Comparison of ENCODE assay signal across 8 mouse cellular contexts in genomic region chr4:62965497-62966302, GRCm38 (mm10). TPM values are rescaled to one million over a fixed set of nuclear protein-coding genes. Genes with fewer than 3 reads are reported as not detected.
A peak's percentile ranks its signal among the peaks of the same experiment; 100 is the strongest.
DNase-seq lines count a peak whose midpoint lies in the region; ATAC-seq and TF ChIP-seq lines count a peak whose summit lies in the region.

Gene Zfp618, plus strand, starts transcription at chr4:62965573.

- TF ChIP-seq POLR2A in embryonic fibroblast, embryonic 13.5 days (IDR thresholded peaks at IDR 0.05; ENCODE audit: low read depth, low read length): peak; percentile 10; the same call in 1 of the 2 replicates

- no peak within 1 kb of the TSS for H3K27ac ChIP-seq in embryonic fibroblast, embryonic 13.5 days (ENCODE audit: insufficient read depth, low read length)
- H3K27ac ChIP-seq in hindbrain, postnatal 0 days: peak within 1 kb of the TSS; percentile 82

- no peaks in the 10 kb centered on the region for H3K9me3 ChIP-seq in megakaryocyte, embryonic 14.5 days
- H3K9me3 ChIP-seq in hindbrain, postnatal 0 days (ENCODE audit: low read length): no peaks in the 10 kb centered on the region

- ATAC-seq in megakaryocyte, adult 5-6 weeks (ENCODE audit: poor library complexity, severe bottlenecking): no peak
- peak; percentile 80 for ATAC-seq in hindbrain, postnatal 0 days

- H3K4me1 ChIP-seq in megakaryocyte, embryonic 14.5 days: no peaks in the 10 kb centered on the region; the same call in 1 of the 2 replicates
- H3K4me1 ChIP-seq in embryonic fibroblast, embryonic 13.5 days (ENCODE audit: control insufficient read depth, insufficient read depth, low read length): peaks cover 5% of the 10 kb centered on the region
- H3K4me1 ChIP-seq in hindbrain, postnatal 0 days (ENCODE audit: insufficient read depth, low read length): no peaks in the 10 kb centered on the region

- 0% methylated on average over 21 of the region's 86 CpGs for WGBS in hindbrain, postnatal 0 days

- peaks cover 49% of the 10 kb centered on the region for H3K27me3 ChIP-seq in megakaryocyte, embryonic 14.5 days (replicated peaks)
- no peaks in the 10 kb centered on the region for H3K27me3 ChIP-seq in hindbrain, postnatal 0 days (ENCODE audit: insufficient read depth, low read length)

- no peak for TF ChIP-seq CTCF in embryonic fibroblast, embryonic 13.5 days (IDR thresholded peaks at IDR 0.05; ENCODE audit: borderline replicate concordance, insufficient read depth, low read length)
- no peak for TF ChIP-seq CTCF in hindbrain, postnatal 0 days (IDR thresholded peaks at IDR 0.05; ENCODE audit: low read depth)

- no peaks in the 10 kb centered on the region for H3K36me3 ChIP-seq in megakaryocyte, embryonic 14.5 days (replicated peaks; ENCODE audit: low read length)
- no peaks in the 10 kb centered on the region for H3K36me3 ChIP-seq in hindbrain, postnatal 0 days (ENCODE audit: insufficient read depth, low read length)

- DNase-seq in brain, adult 2 months (ENCODE audit: low read depth, low spot score): peak; percentile 25
- DNase-seq in hindbrain, postnatal 0 days (ENCODE audit: low spot score): peak; percentile 62
- peak; percentile 30 for DNase-seq in lung, postnatal 10 days
- peak; percentile 51 for DNase-seq in thymus, postnatal 4 days
- DNase-seq in ovary, adult 18-20 months (ENCODE audit: low spot score): no peak

- peak within 1 kb of the TSS; percentile 99 for H3K9ac ChIP-seq in hindbrain, postnatal 0 days (replicated peaks; ENCODE audit: low read length)

- H3K4me2 ChIP-seq in hindbrain, postnatal 0 days (ENCODE audit: low read depth, low read length): peak within 1 kb of the TSS; percentile 71

- peak within 1 kb of the TSS; percentile 88 for H3K4me3 ChIP-seq in megakaryocyte, embryonic 14.5 days (replicated peaks)
- peak within 1 kb of the TSS; percentile 95 for H3K4me3 ChIP-seq in embryonic fibroblast, embryonic 13.5 days (ENCODE audit: insufficient read depth, low read length)
- peak within 1 kb of the TSS; percentile 90 for H3K4me3 ChIP-seq in hindbrain, postnatal 0 days (ENCODE audit: low read length)

RNA-seq across cellular contexts. Expression of gene Zfp618, which starts in this region (rescaled TPM):
- polyA plus RNA-seq in megakaryocyte, embryonic 14.5 days (2012; ENCODE audit: insufficient read depth, low replicate concordance): 0.36 and 3.0 TPM in 2 replicates
- total RNA-seq in megakaryocyte, adult 5-6 weeks (2015): 0.02 and 0.05 TPM in 2 replicates
- total RNA-seq in megakaryocyte, adult 5-6 weeks (2017): not detected in 2 replicates
- 12.3 and 16.0 TPM in 2 replicates for polyA plus RNA-seq in embryonic fibroblast, embryonic 13.5 days (2011; ENCODE audit: insufficient read length, low read depth, missing spikeins)
- 23.0 and 26.8 TPM in 2 replicates for total RNA-seq in hindbrain, postnatal 0 days (2014; rRNA removed)
- 15.9 and 16.2 TPM in 2 replicates for polyA plus RNA-seq in hindbrain, postnatal 0 days (2015; fragmentation: Nextera tagmentation; extraction: Ambion mirVana)

Comparison
In these comparisons a context has a peak if more than half of its experiments do, and no peak if none do; other contexts are left out.
1. RNA of gene Zfp618 (total RNA-seq): 23.0 to 26.8 TPM in hindbrain, postnatal 0 days; 0.02 to 0.05 TPM in megakaryocyte, adult 5-6 weeks; every median in the first group is over 10 times any median in the second.
2. Peak in every context shown above with its lines, with median percentiles within 50 percentile points of each other: H3K4me3 ChIP-seq.